Mouse (Mus musculus): Measurements from ENCODE around the gene Gpr33.

Gpr33 gene

GRCm38 (mm10) chr12:51985163-51985748, 42.6 kb downstream of the Gpr33 start:
- DNase-seq (ENCODE audit: low spot score), result no peak

DNA sequence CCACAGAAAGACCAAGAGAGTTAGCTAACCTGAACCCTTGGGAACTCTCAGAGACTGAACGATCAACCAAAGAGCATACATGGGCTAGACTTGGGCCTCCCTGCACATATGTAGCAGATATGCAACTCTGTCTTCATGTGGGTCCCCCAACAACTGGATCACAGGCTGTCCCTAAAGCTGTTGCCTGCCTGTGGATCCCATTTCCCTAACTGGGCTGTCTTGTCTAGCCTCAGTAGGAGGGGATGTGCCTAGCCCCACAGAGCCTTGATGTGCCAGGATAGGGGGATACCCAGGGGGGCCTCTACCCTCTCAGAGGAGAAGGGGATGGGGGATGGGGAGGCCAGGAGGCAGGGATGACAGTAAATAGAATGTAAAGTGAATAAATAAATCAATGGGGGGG, 44.2 kb downstream of the Gpr33 start:
- DNase-seq (ENCODE audit: low spot score), result no peak

DNA sequence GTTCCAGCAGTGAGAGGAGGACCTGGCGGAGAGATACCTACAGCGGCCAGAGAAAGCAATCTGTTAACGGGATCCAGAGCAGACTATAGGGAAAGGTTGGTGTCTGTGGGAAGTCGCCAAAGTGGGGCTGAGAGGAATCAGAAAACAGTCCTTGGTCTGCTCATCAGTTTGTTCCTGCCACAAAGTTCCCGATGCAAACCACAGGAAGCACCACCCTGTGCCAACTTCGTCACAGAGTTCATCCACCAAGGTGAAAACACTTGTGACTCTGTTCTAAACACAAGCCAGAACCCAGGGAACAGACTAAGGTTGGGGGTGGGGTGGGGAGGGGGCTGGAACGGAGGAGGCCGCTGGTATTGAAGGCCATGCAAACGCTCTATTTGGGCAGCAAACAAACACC, 51.3 kb downstream of the Gpr33 start:
- no peak for DNase-seq (ENCODE audit: low spot score)

DNA sequence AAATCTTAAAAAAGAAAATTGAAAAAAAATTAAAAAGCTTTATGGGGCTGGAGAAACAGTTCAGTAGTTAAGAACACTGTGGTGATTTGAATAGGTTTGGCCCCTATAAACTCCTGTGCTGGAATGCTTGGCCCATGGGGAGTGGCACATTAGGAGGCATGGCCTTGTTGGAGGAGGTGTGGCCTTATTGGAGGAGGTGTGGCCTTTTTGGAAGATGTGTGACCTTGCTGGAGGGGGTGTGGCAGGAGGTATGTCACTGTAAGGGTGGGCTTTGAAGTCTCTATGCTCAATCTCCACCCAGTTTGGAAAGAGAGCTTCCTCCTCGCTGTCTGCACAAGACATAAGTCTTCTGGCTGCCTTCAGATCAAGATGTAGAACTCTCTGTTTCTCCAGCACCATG, 53.5 kb downstream of the Gpr33 start:
- DNase-seq (ENCODE audit: low spot score), result no peak

Data from retina, embryonic 14.5 days (tissue).